Mouse (Mus musculus) embryo, embryonic 10 days (tissue): ENCODE data around the gene Lrrc45.
"Not testable (repeated sequence)": the region's sequence is repeated elsewhere in the genome, so short reads cannot be mapped to it uniquely, and the experiment has no call there.

Source experiments
- DNase-seq: peaks from one replicate; pipeline ENCODE4 v3.0.0-alpha.2; 2015; ENCODE audit warnings: low spot score

Gene Lrrc45

DNA sequence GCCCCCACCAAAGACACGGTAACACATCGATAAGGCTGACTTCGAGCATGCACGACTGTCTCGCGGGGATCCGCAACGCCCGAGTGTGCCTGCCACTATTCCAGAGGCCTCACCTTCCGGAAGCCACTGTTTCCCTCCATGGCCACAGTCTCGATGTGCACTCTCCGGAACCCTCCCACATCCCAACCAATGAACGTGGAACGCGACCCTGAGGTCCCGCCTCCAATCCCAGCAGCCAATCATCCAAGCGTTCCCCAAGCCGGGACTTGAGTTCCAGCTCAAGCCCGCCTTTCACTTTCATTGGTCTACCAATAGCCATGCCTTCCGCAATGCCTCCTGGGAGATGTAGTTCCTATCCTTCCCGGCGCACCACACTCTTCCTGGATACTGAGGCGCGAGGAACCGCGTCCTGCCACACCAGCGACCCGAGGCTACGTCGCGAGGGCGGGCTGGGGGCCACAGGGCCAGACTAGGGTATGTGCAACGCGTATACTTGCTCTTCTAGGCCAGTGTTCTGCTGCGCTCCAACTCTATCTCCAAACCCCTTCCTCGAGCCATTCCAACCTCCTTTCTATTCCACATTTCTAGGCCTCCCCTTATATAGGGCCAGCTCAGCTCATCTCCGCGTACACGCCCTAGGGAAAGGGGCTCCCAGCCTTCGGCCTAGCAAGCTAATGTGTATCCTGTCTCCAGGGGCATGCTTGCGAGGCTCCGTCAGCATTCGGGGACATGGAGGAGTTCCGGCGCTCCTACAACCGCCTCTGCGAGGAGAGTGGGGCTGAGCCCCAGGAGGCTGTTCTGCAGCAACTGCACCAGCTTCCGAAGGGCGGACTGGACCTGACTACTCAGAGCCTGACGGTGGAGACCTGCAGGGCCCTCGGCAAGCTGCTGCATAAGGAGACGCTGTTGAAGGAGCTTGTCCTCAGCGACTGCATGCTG, at the start of gene Lrrc45, which contains the start of gene Cenpx:
Lrrc45 (plus strand) TSS at position 346 of the 939 bp plus-strand sequence.
Cenpx (minus strand) TSS at position 159 of the 939 bp plus-strand sequence.
- peak; percentile 100 for DNase-seq

DNA sequence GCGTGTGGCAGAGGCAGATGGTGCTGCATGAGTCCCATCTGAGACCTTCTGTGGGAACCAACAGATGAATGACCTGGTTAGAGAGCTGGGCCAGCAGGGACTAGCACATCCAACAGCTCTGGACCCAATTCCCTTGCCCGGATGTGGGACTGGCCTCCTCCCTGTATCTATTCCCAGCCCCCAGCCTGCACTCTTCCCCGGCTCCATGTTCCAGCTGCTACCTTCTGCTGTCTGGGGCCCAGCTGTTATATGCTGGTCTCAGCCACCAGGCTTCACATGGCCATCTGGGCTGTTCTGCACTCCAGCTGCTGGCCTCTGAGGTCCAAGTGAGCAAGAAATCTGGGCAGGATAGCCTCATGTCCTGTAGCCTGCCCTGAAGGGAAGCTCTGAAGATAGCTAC, 48.3 kb upstream of the Lrrc45 start:
- no peak for DNase-seq

DNA sequence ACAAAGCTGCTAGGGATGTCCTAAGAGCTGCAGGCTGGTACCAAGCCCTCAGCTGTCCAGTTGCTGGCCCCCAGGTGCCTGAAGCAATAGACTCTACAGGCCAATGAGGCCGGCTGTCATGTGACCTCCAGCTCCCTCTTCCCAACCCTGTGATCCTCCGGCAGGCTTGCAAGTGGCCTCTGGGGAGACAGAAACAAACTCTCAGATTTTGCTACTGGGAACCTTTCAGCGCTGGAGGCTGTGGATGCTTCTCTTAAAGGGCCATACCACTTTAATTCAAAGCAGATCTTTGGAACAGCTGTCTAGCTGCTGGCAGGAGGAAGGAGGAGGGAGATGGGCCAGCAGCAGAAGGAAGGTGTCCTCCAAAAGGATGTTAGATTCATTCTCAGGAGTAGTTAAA, 47.1 kb upstream of the Lrrc45 start:
- peak; percentile 42 for DNase-seq

DNA sequence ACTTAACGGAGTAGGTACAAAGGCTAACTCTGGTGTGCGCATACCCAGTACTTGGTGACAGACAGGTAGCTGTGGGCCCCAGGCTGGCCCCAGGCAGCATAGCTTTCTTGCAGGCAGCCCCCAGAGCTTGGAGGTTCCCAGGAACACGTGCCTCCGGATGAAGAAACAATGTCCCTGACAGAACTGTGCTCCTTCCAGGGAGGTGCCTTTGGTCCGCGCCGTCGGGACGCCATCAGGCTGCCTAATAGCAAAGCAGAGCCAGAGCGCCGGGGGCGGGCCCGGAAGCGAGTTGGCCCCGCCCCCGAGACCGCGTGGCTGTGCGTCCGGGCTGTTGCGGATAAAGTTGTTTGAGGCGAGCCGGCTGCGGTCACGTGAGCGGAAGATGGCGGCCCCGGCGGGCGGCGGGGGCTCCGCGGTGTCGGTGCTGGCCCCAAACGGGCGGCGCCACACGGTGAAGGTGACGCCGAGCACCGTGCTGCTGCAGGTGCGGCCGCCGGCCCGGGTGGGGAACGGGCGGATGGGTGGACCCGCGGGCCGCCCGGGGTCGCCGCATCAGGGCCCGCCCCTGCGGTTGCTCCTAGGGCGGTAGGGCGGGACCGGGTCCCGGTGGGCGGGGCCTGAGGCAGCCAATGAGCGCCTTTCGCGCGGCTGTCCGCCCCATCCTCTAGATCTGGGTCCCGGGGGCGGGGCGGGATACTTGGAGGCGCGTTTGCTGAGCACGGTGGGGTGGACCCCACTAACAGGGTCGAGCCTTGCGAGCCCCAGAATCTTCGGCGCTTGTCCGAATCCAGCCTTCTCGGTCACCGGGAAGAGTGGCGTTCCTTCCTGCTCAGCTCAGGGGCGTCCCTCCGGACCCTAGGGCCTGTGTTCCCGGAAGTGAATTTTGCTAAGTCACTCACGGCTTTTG, 40.8 kb upstream of the Lrrc45 start, which contains the start of gene Aspscr1:
Aspscr1 (plus strand) TSS at position 287 of the 907 bp plus-strand sequence.
- DNase-seq = peak; percentile 93

DNA sequence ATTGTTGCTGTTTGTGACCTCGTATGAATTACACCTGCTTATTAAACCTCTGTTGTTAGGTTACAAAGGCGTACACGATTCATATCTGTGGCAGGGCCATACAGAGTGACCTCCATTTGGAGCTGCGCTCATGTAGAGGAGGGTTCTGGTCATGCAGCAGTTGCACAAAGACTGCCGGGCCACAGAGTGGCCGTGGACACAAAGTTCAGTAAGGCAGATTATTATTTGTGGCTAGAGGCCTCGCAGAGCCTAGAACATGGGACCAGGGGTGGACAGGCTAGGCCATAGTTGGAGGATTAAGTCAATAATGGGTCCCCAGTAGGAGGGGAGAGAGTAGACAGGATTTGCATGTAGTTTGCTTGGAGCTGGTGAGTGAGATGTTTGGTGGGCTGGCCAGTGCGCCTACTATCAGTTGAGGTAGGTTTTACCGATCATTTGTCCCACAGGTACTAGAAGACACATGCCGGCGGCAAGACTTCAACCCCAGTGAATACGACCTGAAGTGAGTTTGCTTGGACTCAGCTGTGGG, 40.1 kb upstream of the Lrrc45 start:
- DNase-seq = no peak

DNA sequence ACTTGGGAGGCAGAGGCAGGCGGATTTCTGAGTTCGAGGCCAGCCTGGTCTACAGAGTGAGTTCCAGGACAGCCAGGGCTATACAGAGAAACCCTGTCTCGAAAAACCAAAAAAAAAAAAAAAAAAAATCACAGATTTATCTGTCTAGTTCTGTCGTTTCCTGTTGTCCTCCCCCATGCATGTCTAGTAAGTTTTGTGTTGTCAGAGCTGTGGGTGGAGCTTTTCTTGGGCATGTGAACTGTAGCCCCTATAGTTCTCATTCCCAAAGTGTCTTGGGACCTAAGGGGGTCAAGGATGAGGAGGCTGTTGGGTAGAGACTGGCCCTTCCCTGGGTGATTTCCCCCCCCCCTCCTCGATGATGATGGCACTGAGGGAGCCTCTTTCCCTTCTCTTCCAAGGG, 37.9 kb upstream of the Lrrc45 start:
- DNase-seq = not testable (repeated sequence)

DNA sequence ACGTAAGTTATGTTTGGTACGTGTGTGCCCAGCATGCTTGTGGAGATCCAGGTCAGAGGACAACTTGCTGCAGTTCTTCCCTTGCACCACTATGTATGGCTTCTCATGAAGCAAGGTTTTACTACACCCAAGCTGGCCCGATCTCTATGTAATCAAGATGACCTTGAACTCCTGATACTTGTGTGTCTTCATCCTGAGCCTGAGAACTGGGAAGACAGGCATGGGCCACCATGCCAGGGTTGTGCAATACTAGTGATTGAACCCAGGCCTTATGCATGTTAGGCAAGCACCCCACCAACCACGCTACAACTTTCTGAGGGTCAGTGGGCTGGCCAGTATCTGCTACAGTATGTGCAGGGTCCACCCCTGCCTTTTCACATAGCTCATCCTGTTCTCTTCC, 36.8 kb upstream of the Lrrc45 start:
- no peak for DNase-seq

DNA sequence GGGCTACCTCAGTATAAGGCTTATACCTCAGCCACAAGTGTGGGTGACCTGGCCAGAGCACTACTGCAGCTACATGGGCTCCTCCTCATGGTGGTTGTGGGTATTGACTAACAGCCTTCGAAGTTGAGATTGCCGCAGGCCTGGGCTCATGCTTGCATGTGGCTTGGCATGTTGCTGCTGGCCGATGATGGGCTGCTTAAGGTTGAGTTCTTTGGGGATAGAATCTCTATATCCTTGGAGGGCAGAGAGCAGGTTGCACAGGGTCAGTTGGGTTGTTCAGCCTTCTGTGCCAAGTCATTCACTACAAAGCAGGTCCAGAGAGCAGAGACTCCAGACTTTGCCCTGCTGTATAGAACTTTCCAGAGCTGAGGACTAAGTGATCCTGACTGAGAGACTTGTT, 33.8 kb upstream of the Lrrc45 start:
- DNase-seq = peak; percentile 31

DNA sequence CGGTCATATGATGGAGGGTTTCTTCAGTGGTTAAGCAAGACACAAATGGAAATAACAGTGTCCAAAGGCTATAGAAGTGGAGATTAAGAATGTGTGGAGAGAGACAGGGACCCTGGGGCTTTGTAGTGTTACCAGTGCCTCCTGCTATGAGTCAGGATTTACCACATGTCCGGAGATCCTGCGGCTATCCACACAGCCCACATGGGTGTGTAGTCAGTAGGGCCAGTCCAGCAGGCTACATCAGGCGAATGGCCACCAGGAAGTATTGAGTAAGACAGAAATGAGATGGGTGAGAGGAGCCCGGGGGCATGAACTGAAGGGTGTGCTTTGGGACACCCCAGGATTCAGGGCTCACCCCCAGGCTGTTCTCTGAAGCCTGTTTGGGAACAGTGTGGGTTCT, 31.0 kb upstream of the Lrrc45 start:
- no peak for DNase-seq

DNA sequence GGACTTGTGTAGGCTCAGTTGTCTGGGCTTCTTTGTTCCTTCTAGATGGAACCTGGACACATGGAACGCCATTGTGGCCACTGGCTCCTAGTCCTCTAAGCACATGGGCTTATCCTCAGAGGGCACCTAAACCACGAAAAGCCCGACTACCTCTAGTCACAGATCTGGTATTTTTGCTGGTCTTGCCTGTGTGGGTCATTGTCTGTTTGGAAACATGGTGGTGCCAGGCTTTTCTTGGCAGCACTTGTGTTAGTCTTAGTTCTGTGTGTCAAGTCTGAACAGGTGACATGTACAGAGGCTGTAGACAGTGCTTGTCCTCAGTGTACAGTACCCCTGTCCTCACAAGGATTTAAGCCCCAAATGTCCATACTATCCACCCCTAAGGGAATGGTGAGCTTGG, 30.2 kb upstream of the Lrrc45 start:
- no peak for DNase-seq

DNA sequence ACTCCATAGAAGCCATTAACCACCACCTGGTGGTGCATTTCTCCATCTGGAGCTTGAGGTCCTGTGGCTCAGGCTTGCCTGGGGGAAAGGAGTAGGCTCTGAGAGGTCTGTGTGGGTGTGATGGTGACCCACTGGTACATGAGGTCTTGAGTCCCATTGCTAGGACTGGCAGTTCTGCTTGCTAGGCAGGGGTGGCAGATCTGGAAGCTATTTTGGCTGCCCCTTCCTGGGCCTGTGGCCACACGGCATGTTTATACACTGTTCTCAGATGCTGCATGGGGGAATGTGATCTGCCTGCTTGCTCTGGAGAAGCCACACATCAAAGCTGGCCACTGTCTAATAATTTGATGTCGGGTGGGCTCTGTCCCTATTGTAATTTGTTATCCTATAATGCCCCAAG, 29.6 kb upstream of the Lrrc45 start:
- DNase-seq = no peak

DNA sequence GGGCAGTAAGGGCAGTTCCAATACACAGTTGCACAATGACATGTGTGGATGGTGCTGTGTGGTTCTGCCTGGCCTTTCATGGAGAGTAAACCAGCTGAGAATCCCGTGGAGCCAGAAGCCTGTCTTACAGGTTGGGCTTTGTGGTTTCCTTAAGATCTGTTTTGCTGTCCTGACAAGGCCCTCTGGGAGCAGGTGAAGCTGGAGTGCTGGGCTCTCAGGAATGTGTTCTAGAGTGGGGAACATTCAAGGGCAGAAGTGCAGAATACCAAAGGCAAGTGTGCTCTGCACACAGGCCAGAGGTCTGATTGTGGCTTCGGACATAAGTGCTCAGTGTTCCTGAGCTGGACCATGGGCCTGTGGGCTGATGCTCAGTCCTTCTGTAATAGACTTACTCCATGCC, 29.1 kb upstream of the Lrrc45 start:
- no peak for DNase-seq

DNA sequence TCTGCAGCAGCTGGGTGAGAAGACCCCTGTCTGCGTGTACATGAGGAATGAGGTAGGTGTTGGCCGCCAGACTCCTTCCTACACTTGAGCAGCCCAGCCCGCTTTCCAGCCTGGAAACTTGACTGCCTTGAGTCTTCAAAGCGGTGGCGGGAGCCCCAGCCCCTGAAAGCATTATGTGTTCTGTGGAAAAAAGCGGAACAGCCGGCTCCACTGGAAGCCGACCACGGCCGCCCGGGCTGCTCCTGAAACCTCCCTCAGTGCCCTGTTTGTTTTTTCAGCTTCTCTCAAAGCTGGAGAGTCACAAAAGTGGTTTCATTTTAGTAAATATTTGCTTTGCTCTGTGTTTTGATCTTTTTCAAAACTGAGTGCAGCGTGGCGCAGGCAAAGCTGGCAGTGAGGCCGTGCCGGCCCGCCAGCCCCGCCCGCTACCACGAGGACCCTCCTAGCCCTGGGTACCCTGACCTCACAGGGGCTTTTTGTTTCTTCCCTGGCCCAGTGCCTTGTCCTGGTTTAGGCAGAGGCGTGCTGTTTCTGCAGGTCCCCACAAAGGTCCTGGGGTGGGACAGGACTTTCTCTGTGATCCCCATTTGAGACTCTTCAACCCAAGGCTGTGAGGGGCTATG, 27.0 kb upstream of the Lrrc45 start:
- no peak for DNase-seq

DNA sequence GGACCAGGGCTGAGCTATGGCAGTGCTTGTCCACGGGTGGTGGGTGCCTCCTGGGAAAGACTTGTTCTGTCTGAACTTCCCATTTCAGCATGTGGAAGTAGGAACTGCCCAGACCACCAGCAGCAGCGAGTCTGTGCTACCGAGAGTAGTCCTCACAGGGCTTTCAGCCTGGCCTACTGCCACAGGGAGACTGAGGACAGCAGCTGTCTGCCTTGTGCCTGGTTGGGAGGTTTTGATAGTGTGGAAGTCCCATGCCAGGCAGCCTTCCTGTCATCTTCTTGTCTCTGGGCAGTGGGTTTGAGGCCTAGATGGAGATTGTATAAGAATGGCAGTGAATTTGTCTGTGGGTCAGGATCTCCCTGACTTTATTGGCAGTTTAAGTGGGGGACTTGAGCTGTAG, 24.4 kb upstream of the Lrrc45 start:
- no peak for DNase-seq

DNA sequence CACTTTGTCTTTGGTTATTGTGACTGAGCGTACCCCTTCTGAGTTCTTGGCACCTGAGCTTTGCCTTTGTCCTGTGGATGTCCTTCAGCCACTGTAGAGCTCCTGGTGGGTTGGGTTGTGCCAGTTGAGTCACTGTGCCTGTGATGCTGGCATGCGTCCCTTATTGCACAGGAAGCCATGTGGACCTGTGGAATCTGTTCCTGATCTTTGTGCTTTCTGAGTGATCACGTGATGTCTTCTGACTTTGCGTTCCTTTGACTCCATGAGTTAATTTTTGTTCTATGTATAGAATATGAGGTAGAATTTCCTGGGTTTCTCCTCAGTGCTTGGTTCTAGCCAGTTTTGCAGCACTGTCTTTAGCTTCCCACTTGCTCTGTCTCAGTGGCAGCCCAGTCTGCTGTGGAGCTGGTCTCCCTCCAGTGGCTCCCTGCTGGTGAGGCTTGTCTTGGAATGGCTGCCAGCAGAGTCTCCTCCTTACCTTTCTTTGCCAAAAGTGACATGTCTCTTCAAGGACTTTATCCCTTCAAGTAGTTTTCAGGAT, 21.2 kb upstream of the Lrrc45 start:
- no peak for DNase-seq

DNA sequence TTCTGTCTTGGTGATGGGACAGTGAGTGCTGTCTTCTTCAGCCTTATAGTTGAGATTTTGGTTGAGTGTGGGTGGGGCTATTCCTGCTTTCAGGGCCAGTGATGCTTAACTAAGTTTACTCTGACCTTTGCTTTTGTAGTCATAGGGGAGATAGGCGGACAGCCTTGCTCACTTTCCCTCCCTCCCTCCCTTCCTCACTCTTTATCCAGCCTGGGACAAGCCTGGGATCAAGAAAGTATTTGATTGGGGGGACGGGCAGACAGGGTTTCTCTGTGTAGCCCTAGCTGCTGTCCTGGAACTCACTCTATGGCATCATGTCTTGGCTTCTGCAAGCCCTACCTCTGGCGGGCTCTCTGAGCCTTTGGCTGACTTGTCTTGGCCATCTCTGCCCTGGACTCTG, 20.3 kb upstream of the Lrrc45 start:
- no peak for DNase-seq

DNA sequence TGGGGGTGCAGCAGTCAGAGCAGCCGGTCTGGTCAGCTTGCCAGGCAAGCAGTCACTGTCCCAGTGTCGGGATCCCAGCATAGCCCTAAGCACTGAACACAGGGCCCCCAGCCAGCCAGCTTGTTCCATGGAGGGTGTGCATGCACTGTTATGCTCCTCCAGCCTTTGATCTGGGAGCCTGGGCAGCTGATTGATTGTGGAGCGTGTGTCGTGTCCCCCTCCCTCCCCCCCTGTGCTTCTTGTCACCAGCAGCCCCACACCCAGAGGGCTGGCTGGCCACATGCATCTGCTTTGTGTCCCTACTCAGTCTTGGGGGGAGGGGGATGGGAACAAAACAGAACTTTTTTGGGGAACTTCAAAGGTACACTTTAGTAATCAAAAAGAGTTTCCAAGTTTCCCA, 18.5 kb upstream of the Lrrc45 start:
- peak; percentile 72 for DNase-seq

DNA sequence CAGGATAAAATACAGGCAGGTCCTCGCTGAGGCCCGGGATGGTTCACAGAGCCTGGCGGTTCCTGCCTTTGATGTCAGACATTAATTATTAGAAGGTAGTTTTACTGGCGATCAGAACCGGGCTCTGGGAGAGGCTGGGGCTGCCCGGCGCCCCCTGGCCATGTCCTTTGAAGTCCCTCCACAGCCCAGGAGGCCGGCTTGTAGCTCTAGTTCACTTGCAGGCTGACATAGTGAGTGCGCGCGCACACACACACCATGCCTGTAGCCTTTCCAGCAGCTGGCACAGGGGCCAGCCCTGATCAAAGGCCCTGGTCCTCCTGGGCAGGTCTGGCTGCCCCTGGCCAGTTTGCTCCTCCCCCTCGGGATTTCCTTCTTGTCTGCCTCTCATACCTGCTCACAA, 18.1 kb upstream of the Lrrc45 start:
- DNase-seq = peak; percentile 76

DNA sequence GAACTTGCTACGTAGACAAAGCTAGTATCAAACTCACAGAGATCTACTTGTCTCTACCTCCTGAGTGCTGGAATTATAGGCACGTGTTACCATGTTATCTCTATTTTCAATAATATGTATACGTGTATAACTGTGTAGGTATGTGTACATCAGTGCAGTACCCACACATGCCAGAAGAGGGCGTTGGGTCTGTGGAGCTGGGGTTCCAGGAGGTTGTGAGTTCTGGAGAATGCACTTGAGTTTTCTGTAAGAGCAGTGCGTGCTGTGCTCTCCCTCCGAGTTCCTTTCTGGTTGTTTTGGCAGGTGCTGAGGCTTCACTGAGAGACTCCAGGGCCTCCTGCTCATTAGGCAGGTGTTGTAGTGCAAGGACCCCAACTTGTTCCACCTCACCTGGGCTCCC, 17.2 kb upstream of the Lrrc45 start:
- no peak for DNase-seq

DNA sequence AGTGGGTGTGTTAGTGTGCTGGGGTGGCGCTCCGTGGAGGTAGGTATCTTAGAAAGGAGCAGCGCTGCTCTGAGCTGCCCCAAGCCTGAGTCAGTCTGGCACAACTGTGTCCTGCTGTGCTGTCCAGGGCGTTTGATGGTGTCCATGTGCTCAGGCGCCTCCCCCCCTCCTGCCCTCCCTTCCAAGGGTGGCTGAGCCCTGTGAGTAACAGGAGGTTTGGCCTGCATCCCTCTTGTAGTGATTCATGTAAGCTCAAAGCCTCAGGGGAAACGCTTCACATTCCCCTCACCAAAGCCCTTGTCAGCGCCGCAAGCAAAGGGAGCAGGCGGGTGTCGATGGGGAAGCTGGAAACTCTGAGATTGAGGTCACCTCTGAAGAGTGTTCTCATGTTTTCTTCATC, 16.0 kb upstream of the Lrrc45 start:
- DNase-seq = peak; percentile 43

DNA sequence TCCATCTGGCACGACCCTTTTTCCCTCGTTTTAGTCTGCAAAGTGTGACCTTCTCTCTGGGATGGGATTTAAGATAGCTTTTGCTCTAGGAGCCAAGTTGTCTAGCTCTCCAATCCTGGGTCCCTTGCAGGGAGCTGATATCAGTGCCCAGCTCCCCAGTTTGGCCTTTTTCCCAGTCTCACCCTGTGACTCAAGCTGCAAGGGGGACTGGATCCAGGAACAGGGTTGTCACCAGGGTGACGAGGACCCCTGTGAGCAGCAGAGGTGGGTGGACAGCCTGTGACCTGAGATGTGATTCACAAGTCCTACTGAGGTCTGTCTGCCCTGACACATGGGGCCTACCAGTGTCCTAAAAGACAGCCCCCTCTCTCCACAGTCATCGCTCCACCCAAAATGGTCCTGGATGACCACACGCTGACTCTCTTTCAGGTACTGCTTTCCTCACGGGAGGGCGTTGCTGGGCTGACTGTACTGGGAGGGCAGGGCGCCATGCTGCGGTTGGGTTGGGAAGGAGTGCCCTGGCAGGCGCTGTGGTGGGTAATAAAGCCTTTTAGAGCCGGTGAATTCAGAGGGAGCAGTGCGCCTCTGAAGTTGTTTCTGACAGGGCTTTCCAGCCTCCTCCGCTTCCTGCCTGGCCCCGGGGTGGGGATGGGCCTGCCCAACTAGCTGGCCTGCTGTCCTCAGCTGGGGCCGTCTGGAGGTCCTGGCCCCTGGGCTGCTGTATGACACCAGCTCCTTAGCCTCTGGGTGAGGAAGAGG, 9.8 kb upstream of the Lrrc45 start:
- no peak for DNase-seq
